Mouse (Mus musculus) bone marrow, adult 2 months (tissue): ENCODE measurements around the gene Dnah8.

Experiments used
- CTCF ChIP-seq: fragments of 200-500 bp; IDR thresholded peaks from 2 replicates; pipeline ENCODE4 v1.5.1; 2011; ENCODE audit warnings: low read length, control low read depth; ENCODE audit not compliant: control insufficient read depth, insufficient read depth
- POLR2A ChIP-seq: fragments of 200-500 bp; IDR thresholded peaks from 2 replicates; pipeline ENCODE4 v1.6.1; 2011; ENCODE audit warnings: low read depth, mild to moderate bottlenecking, control low read depth, low read length, borderline replicate concordance; ENCODE audit not compliant: control insufficient read depth

- TF ChIP-seq CTCF (no peak), POLR2A (no peak)
Observed at GRCm38 (mm10) chr17:30892086-30892485, 267.9 kb downstream of the Dnah8 start.
